Mouse (Mus musculus): ENCODE measurements at regions not wholly inside any gene's neighbourhood (a gene's known extent, or its start where the extent isn't known, plus 50 kb on each side); places are given as distances from the start of the nearest gene placed in this dataset.

GRCm38 (mm10) chr7:72501431-72501830, 195.0 kb upstream of the Mctp2 start:
- DNase-seq (ENCODE audit: low read depth, low spot score): no peak

- DNase-seq (ENCODE audit: low read depth, low spot score): no peak
These were observed 197.3 kb upstream of the Mctp2 start for GRCm38 (mm10) chr7:72503756-72504155.

DNA sequence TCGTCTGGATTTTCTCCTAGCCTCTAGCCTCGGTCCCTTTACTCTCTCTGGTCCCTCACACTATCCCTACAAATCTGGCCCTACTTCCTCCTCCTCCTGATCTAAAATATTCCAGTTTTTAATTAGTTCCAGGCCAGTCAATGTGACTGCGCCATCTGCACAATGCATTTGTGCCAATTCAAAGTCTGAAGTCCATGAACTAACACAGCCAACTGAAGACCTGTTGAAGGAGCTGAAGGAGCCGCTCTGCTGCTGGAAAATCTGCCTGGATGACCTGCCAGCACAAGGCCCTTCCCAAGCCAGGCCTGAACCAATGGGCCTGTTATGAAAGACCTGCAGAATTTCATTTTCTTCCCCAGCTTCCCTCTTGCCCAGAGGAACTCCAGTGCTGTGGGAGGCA, 197.9 kb upstream of the Mctp2 start:
- no peak for DNase-seq (ENCODE audit: low read depth, low spot score)

DNA sequence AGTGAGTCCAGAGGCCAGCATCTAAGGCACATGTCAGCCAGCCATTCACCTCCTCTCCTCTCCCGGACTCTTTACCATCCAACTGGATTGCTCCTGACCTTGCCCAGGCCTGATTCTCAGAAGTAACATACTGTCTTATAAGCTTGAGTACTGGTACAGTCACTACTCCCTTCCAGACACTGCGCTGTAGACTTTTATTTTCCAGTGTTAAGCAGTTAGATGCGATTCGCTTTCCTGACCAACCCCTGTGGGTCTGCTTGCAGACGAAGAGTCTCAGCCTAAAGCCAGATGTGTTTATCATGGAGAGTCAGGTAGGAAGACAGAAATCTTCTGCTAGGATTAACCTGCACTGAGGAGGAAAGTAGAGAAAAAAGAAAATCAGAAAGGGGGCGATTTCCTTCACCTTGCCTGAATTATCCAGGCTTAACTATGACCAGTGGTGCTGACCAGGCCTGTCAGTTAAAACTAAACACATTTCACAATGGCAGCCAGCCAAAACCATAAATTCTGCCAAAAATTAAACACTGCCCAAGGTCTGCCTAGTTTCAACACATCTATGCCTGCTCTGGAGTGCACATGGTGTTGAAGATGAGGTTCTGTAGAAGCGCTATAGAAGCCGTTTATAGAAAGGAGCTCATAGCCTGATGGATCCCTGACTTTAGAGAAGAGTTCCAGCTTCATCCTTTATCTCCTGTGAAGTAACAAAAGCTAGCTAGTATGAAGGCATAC, 199.5 kb upstream of the Mctp2 start:
- DNase-seq (ENCODE audit: low read depth, low spot score): no peak

DNA sequence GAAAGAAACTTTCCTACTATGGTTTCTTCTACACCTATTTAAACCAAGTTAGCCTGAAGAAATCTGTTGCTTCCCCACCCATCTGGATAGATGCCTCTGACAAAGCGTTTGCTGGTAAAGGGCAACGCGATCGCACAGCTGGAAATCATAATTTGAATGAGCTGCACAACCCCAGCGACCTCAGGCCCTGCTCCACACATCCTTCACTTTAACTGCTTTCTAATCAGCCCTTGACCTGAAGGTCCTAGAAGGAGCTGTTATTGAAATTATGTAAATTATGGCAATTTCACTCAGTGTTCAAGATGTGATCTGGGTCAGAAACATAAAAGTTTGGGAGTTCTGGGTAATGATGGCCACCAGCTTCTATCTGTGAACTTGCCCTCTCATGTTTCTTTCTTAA, 201.5 kb upstream of the Mctp2 start:
- DNase-seq (ENCODE audit: low read depth, low spot score): no peak

GRCm38 (mm10) chr7:72510116-72510515, 203.7 kb upstream of the Mctp2 start:
- DNase-seq (ENCODE audit: low read depth, low spot score): no peak

GRCm38 (mm10) chr7:72513446-72513845, 207.0 kb upstream of the Mctp2 start:
- DNase-seq (ENCODE audit: low read depth, low spot score): no peak

- DNase-seq (ENCODE audit: low read depth, low spot score): no peak
These were observed 208.4 kb upstream of the Mctp2 start for GRCm38 (mm10) chr7:72514851-72515250.

GRCm38 (mm10) chr7:72518421-72518972, 212.1 kb upstream of the Mctp2 start:
- no peak for DNase-seq (ENCODE audit: low read depth, low spot score)

DNA sequence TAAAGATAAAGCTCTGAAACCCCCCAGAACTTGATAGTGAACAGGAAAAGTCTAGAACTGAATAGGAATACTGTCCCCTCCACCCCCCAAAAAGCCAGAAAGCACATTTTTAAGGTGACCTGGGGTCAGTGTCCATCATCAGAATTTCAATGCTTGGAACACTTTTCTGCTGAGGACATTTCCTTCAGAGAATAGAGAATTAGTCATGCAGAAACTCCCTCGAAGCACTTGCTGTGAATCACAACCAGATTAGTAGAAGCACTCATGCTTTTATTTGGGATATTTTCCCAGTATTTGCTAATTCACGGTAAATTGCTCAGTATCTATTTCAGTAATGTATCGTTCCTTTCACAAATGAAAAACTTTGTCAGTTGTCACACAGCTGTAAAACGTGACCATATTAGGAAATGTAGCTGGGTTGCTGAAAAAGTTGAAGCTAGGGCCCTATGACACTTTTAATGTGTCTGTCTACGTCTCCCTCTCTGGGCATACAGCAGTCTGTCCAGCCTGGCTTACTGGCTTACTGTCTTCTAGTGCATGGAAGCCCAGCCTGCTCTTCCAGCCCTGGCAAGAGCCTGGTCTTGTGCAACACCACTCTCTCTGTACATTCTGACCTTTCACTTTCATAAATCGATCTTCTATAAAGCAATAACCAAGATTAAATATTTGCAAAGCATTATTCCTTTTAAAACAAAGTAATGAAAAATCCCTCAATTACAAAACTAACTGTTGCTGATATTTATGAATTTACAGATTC, 213.1 kb upstream of the Mctp2 start:
- DNase-seq (ENCODE audit: low read depth, low spot score): no peak

- no peak for DNase-seq (ENCODE audit: low read depth, low spot score)
These were observed 222.5 kb upstream of the Mctp2 start for GRCm38 (mm10) chr7:72528873-72529272.

GRCm38 (mm10) chr7:72538288-72538687, 231.9 kb upstream of the Mctp2 start:
- no peak for DNase-seq (ENCODE audit: low read depth, low spot score)

- DNase-seq (ENCODE audit: low read depth, low spot score): no peak
These were observed 233.5 kb upstream of the Mctp2 start for GRCm38 (mm10) chr7:72539915-72540314.

GRCm38 (mm10) chr7:72541521-72542478, 235.4 kb upstream of the Mctp2 start:
- DNase-seq (ENCODE audit: low read depth, low spot score): no peak

DNA sequence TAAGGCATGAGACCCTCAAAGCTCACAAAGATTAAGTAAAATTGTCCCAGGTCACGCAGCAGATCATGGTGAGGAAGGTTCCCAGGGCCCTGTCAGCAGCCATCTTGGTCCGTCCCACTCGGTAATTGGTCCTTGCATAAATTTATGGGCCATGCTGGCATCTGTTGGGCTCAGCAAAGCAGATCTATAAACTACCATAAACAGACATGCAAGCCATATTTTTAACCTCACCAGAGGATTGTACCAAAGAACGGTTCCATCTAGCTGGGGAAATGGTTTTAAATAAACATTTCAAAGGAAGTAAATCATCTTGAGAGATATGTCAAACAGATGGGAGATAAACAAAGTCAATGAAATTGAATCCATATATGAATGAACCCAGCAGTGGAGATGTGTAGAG, 237.1 kb upstream of the Mctp2 start:
- DNase-seq (ENCODE audit: low read depth, low spot score): no peak

GRCm38 (mm10) chr7:72543946-72544345, 237.5 kb upstream of the Mctp2 start:
- no peak for DNase-seq (ENCODE audit: low read depth, low spot score)

DNA sequence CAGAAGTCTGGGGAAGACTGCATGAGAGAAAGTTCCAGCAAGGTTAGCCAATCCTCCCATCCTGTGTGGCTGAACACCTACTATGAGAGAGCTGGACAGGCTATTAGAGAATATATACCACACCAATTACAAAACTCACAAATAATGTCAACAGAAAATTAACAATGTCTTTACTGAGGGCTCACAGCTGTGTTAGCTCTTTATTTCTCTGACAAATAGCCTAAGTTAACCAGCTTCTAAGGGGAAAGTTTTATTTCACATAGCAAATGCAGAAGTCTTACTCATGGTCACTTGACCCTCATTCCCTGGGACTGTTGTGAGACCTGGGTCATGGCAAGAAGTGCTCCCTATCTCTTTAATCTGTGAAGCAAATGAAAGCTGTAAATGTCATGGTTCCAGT, 261.0 kb upstream of the Mctp2 start:
- no peak for DNase-seq (ENCODE audit: low read depth, low spot score)

DNA sequence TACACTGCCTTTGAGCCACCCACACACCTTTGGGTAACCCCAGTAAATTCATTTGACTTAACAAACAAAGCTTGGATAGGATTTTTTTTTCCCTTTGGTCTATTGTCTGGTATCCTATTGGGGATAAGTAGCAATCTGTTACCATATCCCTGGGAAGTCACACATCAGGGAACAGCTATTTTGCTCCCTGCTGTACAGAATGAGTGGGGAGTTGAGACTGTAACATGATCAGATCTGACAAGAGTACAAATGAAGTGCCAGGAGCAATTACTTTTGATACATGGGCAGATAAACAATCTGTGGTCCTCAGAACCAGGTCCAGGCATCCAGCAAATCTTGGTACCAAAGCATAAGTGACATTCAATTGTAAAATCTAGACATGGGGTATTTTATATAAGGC, 262.8 kb upstream of the Mctp2 start:
- no peak for DNase-seq (ENCODE audit: low read depth, low spot score)

GRCm38 (mm10) chr7:72574316-72574715, 267.9 kb upstream of the Mctp2 start:
- no peak for DNase-seq (ENCODE audit: low read depth, low spot score)

DNA sequence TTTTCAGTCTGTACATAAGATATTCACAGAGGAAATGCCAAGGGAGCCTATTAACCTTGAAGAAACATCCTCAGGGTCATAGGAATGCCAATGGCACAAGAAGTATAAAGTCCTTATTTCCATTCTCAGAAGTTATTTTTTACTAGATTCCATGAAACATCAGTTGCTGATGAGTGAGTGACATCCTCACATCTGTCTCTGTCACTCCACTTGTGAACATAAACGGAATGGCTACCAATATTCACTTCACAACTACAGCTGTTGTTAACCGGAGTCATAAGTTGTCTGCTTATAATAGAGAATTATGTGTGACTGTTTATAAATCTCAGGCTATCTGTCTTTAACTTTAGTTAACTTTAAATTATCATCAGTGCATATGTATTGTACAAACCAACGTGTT, 278.0 kb upstream of the Mctp2 start:
- DNase-seq (ENCODE audit: low read depth, low spot score): no peak

GRCm38 (mm10) chr7:72589241-72589668, 282.8 kb upstream of the Mctp2 start:
- DNase-seq (ENCODE audit: low read depth, low spot score): no peak
